Mouse (Mus musculus) liver, embryonic 14.5 days (tissue): ENCODE results near the gene Tmem44.

Experiments used
- CTCF ChIP-seq: IDR thresholded peaks from 2 replicates; pipeline ENCODE4 v1.5.1; 2016; ENCODE audit warnings: antibody characterized with exemption, low read depth, control low read depth
- EP300 ChIP-seq: IDR thresholded peaks from 2 replicates; pipeline ENCODE4 v1.6.1; 2016; ENCODE audit warnings: antibody characterized with exemption, low read depth

DNA sequence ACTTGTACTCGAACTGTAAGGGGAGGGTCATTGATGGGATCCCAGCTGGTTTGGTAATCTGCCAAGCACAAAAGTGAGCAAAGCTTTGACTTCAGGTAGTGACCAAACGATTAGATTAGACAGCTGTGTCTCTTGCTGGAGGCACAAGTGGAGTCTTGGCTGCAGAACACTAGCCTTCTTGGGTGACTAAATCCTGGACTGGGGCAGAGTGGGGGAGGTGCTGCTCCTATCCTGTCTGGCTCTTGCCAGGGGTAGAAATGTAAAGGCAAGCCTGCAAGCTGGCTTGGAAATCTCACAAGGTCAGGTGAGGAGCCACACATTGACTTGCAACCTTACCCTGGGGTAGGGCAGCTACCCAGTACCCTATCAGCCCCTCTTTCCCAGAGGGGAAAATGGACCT is 59.9 kb downstream of the Tmem44 start:
- TF ChIP-seq CTCF: no peak
- no peak for TF ChIP-seq EP300
